Mouse (Mus musculus): Measurements from ENCODE around the gene Rnase1. TPM values are rescaled to one million over a fixed set of nuclear protein-coding genes. Genes with fewer than 3 reads are reported as not detected.

The Rnase1 gene
- polyA plus RNA-seq, 1 experiment from 2014 or later = 27.9 TPM

GRCm38 (mm10) chr14:51152249-51152870 is 5.8 kb upstream of the Rnase1 start:
- no peak overlapping the region for H3K9ac ChIP-seq
- no peak overlapping the region for H3K27ac ChIP-seq
- no peak overlapping the region for H3K4me2 ChIP-seq (replicated peaks)
- no peak overlapping the region for H3K4me3 ChIP-seq (replicated peaks)
- no peaks in the 10 kb centered on the region; the same call in 1 of the 2 replicates for H3K4me1 ChIP-seq (replicated peaks)
- H3K27me3 ChIP-seq (replicated peaks) = no peaks in the 10 kb centered on the region
- H3K36me3 ChIP-seq = no peaks in the 10 kb centered on the region
- peak; percentile 41 for ATAC-seq
- 39% methylated on average over 5 of the region's 5 CpGs for WGBS
- no peaks in the 10 kb centered on the region for H3K9me3 ChIP-seq

GRCm38 (mm10) chr14:51150206-51150831 is 3.7 kb upstream of the Rnase1 start:
- no peak overlapping the region for H3K4me3 ChIP-seq (replicated peaks)
- no peaks in the 10 kb centered on the region for H3K27me3 ChIP-seq (replicated peaks)
- no peak overlapping the region for H3K4me2 ChIP-seq (replicated peaks)
- H3K36me3 ChIP-seq = no peaks in the 10 kb centered on the region
- no peak overlapping the region for H3K9ac ChIP-seq
- no peaks in the 10 kb centered on the region; the same call in 1 of the 2 replicates for H3K4me1 ChIP-seq (replicated peaks)
- 89% methylated on average over 3 of the region's 3 CpGs for WGBS
- H3K9me3 ChIP-seq = no peaks in the 10 kb centered on the region
- H3K27ac ChIP-seq = no peak overlapping the region
- ATAC-seq = no peak

GRCm38 (mm10) chr14:51149164-51149563 is 2.6 kb upstream of the Rnase1 start:
- H3K27ac ChIP-seq = peak overlapping the region; percentile 18; the same call in 1 of the 2 replicates
- H3K9me3 ChIP-seq = no peaks in the 10 kb centered on the region
- WGBS = 25% methylated on average over 5 of the region's 5 CpGs
- no peaks in the 10 kb centered on the region for H3K36me3 ChIP-seq
- no peak overlapping the region for H3K4me3 ChIP-seq (replicated peaks)
- no peaks in the 10 kb centered on the region for H3K27me3 ChIP-seq (replicated peaks)
- ATAC-seq = peak; percentile 93
- no peak overlapping the region for H3K4me2 ChIP-seq (replicated peaks)
- H3K9ac ChIP-seq = no peak overlapping the region
- H3K4me1 ChIP-seq (replicated peaks) = no peaks in the 10 kb centered on the region; the same call in 1 of the 2 replicates

- Histone ChIP-seq H3K27me3 (replicated peaks) (no peaks in the 10 kb centered on the region), H3K36me3 (no peaks in the 10 kb centered on the region), H3K9ac (no peak overlapping the region), H3K4me3 (replicated peaks) (no peak overlapping the region), H3K9me3 (no peaks in the 10 kb centered on the region), H3K4me1 (replicated peaks) (no peaks in the 10 kb centered on the region; the same call in 1 of the 2 replicates), H3K27ac (0 out of 2 replicates have a peak overlapping the region, but pooled peaks have one; percentile 40), H3K4me2 (replicated peaks) (no peak overlapping the region)
- ATAC-seq = no peak
- WGBS = 58% methylated on average over 3 of the region's 3 CpGs
These were observed 1.4 kb upstream of the Rnase1 start for GRCm38 (mm10) chr14:51148006-51148405.

- Histone ChIP-seq H3K4me2 (replicated peaks) (no peak overlapping the region), H3K36me3 (no peaks in the 10 kb centered on the region), H3K9ac (no peak overlapping the region), H3K27ac (no peak overlapping the region), H3K4me1 (replicated peaks) (no peaks in the 10 kb centered on the region; the same call in 1 of the 2 replicates), H3K9me3 (no peaks in the 10 kb centered on the region), H3K4me3 (replicated peaks) (no peak overlapping the region), H3K27me3 (replicated peaks) (no peaks in the 10 kb centered on the region)
- WGBS = 76% methylated on average over 6 of the region's 6 CpGs
- no peak for ATAC-seq
These were observed 1.1 kb downstream of the Rnase1 start for GRCm38 (mm10) chr14:51145521-51145920.

- H3K4me2 ChIP-seq (replicated peaks) = no peak overlapping the region
- 91% methylated on average over 4 of the region's 4 CpGs for WGBS
- ATAC-seq = no peak
These were observed 2.1 kb downstream of the Rnase1 start for GRCm38 (mm10) chr14:51144451-51144850.

GRCm38 (mm10) chr14:51143937-51144336 is 2.6 kb downstream of the Rnase1 start:
- Histone ChIP-seq H3K27me3 (replicated peaks) (no peaks in the 10 kb centered on the region), H3K4me3 (replicated peaks) (no peak overlapping the region), H3K9me3 (no peaks in the 10 kb centered on the region), H3K4me1 (replicated peaks) (no peaks in the 10 kb centered on the region; the same call in 1 of the 2 replicates), H3K4me2 (replicated peaks) (no peak overlapping the region), H3K36me3 (no peaks in the 10 kb centered on the region), H3K9ac (no peak overlapping the region), H3K27ac (no peak overlapping the region)
- ATAC-seq = no peak
- WGBS = 69% methylated on average over 2 of the region's 2 CpGs

More at GRCm38 (mm10) chr14:51144451-51144850, 2.1 kb downstream of the Rnase1 start:
- H3K9me3 ChIP-seq = no peaks in the 10 kb centered on the region
- no peak overlapping the region for H3K9ac ChIP-seq
- no peak overlapping the region for H3K27ac ChIP-seq
- no peaks in the 10 kb centered on the region for H3K27me3 ChIP-seq (replicated peaks)
- H3K36me3 ChIP-seq = no peaks in the 10 kb centered on the region
- H3K4me1 ChIP-seq (replicated peaks) = no peaks in the 10 kb centered on the region; the same call in 1 of the 2 replicates
- H3K4me3 ChIP-seq (replicated peaks) = no peak overlapping the region

- Histone ChIP-seq H3K4me3 (replicated peaks) (no peak overlapping the region), H3K36me3 (no peaks in the 10 kb centered on the region), H3K27me3 (replicated peaks) (no peaks in the 10 kb centered on the region), H3K27ac (no peak overlapping the region), H3K9ac (no peak overlapping the region), H3K9me3 (no peaks in the 10 kb centered on the region), H3K4me2 (replicated peaks) (no peak overlapping the region), H3K4me1 (replicated peaks) (no peaks in the 10 kb centered on the region; the same call in 1 of the 2 replicates)
- no peak for ATAC-seq
- 51% methylated on average over 4 of the region's 4 CpGs for WGBS
These were observed 3.3 kb downstream of the Rnase1 start for GRCm38 (mm10) chr14:51143287-51143686.

GRCm38 (mm10) chr14:51142568-51142967 is 4.0 kb downstream of the Rnase1 start:
- no peaks in the 10 kb centered on the region for H3K4me1 ChIP-seq (replicated peaks)
- 80% methylated on average over 3 of the region's 3 CpGs for WGBS
- no peaks in the 10 kb centered on the region for H3K27me3 ChIP-seq (replicated peaks)
- no peak overlapping the region for H3K27ac ChIP-seq
- H3K9ac ChIP-seq = no peak overlapping the region
- H3K36me3 ChIP-seq = no peaks in the 10 kb centered on the region
- H3K9me3 ChIP-seq = no peaks in the 10 kb centered on the region
- ATAC-seq = no peak
- H3K4me2 ChIP-seq (replicated peaks) = no peak overlapping the region
- H3K4me3 ChIP-seq (replicated peaks) = no peak overlapping the region

- H3K9ac ChIP-seq = no peak overlapping the region
- H3K9me3 ChIP-seq = no peaks in the 10 kb centered on the region
- no peaks in the 10 kb centered on the region for H3K4me1 ChIP-seq (replicated peaks)
- H3K36me3 ChIP-seq = no peaks in the 10 kb centered on the region
- H3K4me3 ChIP-seq (replicated peaks) = no peak overlapping the region
- no peaks in the 10 kb centered on the region for H3K27me3 ChIP-seq (replicated peaks)
- no peak for ATAC-seq
- 86% methylated on average over 4 of the region's 4 CpGs for WGBS
- H3K27ac ChIP-seq = no peak overlapping the region
- H3K4me2 ChIP-seq (replicated peaks) = no peak overlapping the region
These were observed 4.5 kb downstream of the Rnase1 start for GRCm38 (mm10) chr14:51142119-51142518.

GRCm38 (mm10) chr14:51140342-51140741 is 6.2 kb downstream of the Rnase1 start:
- peak; percentile 36; the same call in 1 of the 2 replicates for ATAC-seq
- Histone ChIP-seq H3K27ac (no peak overlapping the region), H3K4me3 (replicated peaks) (no peak overlapping the region), H3K4me2 (replicated peaks) (no peak overlapping the region), H3K27me3 (replicated peaks) (no peaks in the 10 kb centered on the region), H3K9ac (no peak overlapping the region), H3K9me3 (no peaks in the 10 kb centered on the region), H3K36me3 (no peaks in the 10 kb centered on the region), H3K4me1 (replicated peaks) (no peaks in the 10 kb centered on the region)
- WGBS = 58% methylated on average over 2 of the region's 2 CpGs

GRCm38 (mm10) chr14:51132372-51132771 is 14.2 kb downstream of the Rnase1 start:
- Histone ChIP-seq H3K9ac (no peak overlapping the region), H3K27ac (no peak overlapping the region), H3K4me3 (replicated peaks) (no peak overlapping the region), H3K36me3 (no peaks in the 10 kb centered on the region), H3K4me1 (replicated peaks) (no peaks in the 10 kb centered on the region), H3K9me3 (no peaks in the 10 kb centered on the region), H3K4me2 (replicated peaks) (no peak overlapping the region), H3K27me3 (replicated peaks) (no peaks in the 10 kb centered on the region)
- peak; percentile 67; the same call in 1 of the 2 replicates for ATAC-seq
- WGBS = 83% methylated on average over 4 of the region's 4 CpGs
